Mouse (Mus musculus) mouse embryonic stem cell (cell line): ENCODE results near the gene Gm20388.

Experiments used
- in situ Hi-C, 2 experiments: fragments of 300-500 bp; cut with MboI; formaldehyde crosslinking; loops; 1 replicate in 1 of 2; 3 replicates in 1 of 2; pipeline ENCODE4 v1.14.3; 2019 to 2020; ENCODE audit warnings: low sequenced_read_pairs in 2 of 2, low pct_unique_long_range_greater_than_20kb in 1 of 2, mixed read lengths in 1 of 2; ENCODE audit not compliant: unreplicated experiment in 1 of 2

The Gm20388 gene

DNA sequence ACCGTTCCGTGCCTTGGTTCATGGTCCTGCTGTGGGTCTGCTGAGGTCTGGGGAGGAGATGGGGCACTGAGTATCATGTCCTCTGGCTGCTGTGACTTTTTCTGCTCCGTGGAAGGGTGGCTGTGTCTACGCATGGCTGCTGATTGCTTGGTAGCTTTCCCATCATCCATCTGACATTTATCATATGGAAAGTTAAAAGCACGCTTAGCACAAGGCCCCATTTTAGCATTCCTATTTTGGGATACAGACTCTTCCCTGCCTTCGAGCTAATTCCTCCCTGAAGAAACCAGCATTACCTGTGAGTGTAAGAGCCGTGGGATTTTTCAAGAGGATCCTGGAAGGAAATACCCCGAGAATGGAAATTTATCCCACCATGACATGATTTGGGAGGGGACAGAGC is 3906.3 kb downstream of the Gm20388 start:
- in situ Hi-C loops: no loop called here

DNA sequence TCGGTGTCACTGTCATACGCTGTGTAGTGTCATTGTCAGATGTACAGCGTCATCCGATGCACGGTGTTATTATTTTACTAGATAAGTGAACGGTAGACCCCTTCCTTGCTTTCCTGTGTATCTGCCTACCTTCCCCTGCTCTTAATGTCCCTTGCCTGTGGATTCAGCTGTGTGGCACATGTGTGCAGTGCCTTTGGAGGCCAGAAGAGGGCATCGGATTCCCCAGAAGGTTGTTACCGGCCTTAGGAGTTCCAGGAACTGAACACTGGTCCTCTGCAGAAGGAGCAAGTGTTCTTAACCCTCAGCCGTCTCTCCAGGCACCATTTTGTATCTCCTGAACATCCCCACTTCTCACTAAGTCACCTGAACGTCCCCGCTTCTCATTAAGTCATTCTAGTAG is 3907.1 kb downstream of the Gm20388 start:
- in situ Hi-C loops: no loop called here

DNA sequence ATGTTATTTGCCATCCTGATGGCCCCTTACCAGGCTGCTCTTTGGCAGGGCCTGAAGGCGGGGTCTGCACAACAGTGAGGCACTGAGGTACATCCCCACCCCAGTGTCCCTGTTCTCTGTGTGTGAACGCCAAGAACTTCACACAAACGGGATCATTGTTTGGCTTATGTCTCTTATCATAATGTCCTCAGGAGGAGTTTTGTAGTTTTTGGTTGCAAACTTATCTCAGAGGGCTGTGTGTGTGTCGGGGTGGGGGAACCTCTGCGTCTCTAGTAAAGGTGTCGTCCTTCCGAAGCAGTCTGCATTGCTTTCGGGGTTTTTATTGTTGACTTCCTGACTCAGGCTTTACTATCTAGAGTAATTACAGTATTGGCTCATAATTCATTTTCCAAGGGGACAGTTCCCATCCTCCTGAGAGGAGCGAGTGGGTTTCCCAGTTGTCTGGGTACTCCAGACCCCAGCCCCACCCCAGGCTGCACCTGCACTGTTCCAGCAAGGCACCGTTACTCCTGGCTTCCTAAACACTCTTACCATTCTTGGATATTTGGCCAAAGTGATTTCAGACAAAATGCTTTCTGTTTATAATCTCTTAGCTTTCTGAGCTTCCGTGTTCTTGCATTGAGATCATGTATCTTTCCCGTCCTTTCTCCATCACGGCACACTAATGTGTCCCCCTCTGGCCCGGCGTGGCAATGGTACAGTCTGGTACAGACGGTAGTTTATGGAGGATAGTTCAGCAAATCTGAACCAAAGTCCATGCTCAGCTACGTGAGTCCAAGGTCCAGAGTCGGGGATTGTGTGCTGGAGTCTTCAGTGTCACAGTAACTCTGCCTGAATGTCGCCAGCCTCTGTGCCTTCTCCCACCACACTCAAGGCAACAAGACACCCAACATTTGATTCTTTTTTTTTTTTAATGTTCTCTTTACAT is 3909.3 kb downstream of the Gm20388 start:
- in situ Hi-C loops: no loop called here

DNA sequence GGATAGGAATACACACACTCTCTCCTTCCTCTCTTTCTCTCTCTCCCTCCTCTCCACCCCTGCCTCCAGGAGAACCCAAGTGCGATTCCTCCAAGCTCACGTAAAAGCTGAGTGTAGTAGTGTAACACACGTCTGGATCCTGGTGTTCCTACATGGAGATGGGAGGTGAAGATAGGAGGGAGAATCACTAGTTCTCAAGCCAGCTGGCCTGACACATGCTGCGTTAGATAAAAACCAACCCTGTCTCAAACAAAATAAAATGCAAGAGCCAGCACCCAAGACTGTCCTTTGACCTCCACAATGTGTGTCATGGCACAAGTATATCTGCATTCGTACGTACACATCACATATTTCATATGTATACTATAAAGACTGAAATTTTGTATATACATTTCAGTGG is 3910.1 kb downstream of the Gm20388 start:
- in situ Hi-C loops: no loop called here

DNA sequence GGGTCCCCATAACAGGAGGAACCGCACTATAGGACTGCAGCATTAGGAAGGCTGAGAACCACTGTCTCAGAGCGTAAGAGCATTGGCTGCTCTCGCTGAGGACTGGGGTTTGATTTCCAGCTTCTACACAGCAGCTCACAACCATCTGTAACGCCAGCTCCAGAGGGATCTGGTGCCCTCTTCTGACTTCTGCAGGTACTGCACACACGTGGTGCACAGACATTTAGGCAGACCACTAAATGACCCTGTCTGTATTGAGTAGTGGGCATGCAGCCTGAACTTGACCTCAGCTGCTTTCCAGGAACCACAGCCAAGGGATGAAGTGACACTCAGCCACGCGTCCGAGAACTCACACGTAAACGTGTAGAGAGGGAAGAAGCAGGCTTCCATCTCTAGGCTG is 3912.5 kb downstream of the Gm20388 start:
- in situ Hi-C loops: no loop called here

DNA sequence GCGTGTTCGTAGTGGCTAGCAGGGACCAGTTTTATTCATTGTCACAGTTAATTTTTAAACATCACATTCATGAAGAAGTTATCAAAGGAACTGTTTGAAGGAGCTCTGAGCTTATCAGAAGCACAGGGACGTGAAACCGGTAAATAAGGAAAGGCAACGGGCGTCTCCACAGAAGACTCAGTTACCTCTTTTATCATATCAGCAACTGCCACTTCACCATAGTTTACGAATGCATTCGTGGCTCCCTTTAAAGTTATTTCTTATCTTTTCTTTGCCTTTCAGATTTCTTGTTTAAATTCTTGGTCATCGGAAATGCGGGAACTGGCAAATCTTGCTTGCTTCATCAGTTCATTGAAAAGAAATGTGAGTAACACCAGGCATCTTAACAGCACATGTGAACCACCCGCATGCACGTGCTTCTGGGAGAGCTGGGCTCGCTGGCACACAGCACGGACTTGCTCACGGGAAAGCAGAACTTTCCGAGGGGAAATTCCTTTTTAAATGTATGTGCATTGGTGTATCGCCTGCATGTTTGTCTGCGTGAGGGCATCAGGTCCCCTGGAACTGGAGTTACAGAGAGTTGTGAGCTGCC is 3913.0 kb downstream of the Gm20388 start:
- in situ Hi-C loops: no loop called here

DNA sequence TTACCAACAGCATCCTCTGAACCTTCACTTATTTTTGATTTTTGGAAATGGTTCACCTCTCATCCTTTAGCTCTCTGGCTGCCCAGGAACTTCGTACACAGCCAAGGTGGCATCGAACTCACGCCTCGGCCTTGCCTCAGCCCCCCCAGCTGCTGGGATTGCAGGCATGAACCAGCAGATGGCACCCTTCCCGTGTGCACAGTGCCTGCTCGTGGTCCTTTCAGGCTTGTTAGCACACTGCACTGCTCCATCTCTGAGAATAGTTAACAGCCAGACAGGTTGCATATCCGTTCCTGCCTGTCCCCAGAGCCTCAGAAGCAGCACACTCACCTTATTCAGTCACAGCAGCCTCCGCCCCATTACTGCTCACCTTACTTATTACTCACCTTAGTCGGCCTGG is 3915.4 kb downstream of the Gm20388 start:
- in situ Hi-C loops: no loop called here

DNA sequence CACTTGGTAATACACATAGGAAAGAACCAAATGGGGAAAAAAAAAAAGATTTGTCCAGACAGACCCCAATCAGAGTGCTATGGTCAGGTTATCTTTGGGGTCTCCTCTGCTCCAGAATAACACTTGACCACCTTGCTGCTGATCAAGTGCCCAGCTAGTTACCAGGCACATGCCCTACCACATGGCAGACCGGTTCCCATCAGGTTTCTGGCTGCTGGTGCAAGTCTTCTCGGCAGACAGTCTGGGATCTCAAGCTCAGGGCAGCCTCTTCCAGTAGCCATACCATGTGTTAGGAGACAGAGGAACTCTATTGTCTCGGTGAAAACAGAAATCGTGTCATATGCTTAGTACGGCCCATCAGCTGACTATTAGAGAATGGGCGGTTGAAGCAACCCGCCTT is 3916.1 kb downstream of the Gm20388 start:
- in situ Hi-C loops: no loop called here

DNA sequence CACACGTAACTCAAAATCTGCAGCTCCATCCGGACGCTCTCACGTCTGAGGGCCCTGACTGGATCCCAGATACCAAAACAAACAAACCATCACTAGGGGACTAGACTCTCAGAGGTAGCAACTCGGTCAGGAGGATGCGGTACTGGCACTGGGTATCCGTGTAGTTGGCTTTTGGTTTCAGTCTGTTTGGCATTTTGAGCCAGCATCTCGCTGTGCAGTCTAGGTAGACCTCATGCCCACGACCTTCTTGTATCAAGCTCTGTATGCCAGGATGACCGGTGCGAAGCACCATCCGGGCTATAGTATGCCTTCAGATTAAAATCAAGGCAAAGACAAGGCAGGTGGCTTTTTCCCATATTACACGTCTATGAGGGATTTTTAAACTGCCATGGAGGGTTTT is 3916.9 kb downstream of the Gm20388 start:
- in situ Hi-C loops: no loop called here

DNA sequence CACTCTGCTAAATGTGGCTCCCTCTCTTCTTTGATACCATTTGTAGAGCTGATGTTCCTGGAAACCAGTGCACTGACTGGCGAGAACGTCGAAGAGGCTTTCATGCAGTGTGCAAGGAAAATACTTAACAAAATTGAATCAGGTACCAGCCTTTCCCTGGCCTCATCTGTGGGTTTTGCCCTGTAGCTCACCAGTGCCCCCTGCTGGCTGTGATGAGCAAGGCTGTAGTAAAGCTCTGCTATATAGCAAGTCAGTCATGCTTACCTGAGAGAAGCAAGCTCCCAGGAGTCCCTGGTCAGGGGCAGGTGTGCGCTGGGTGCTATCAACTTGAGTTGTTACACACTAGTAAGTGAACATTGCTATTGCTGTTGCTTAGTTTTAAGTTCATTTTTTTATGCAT is 3922.1 kb downstream of the Gm20388 start:
- in situ Hi-C loops: no loop called here

DNA sequence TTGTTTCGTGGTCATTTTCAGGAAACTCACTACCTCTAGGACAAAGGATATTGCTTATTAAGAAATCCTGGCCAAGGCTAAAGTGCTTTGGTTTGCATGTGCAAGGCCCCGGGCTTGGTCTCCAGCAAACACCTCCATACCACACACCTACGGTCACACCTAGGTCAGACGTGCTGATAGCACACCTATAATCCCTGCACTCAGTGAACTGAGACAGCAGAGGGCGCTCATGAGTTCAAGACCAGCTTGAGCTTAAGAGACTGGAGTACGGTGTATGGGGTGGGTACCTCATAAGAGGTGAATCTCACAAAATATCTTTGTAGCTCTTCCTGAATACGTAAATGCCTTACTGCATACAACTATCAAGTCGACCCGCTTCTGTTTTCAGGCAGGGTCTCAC is 3924.8 kb downstream of the Gm20388 start:
- in situ Hi-C loops: no loop called here

DNA sequence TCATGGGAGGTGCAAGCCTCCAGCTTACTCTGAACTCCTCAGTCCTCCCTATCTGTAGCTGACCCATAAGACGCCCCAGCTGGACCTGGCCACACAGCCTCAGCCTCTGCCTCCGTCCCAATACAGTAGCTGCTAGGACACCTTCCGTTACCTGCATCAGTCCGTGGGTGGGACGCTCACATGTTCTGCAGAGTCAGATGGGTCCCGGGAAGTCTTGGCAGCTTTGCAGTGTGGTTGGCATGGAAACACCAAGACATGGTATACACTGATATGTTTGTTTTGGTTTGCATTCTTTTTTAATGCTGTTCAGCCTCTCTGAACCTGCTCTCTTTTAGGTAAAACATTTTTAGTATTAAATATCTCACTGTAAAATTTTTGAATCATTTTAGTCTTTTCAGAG is 3925.7 kb downstream of the Gm20388 start:
- in situ Hi-C loops: no loop called here

DNA sequence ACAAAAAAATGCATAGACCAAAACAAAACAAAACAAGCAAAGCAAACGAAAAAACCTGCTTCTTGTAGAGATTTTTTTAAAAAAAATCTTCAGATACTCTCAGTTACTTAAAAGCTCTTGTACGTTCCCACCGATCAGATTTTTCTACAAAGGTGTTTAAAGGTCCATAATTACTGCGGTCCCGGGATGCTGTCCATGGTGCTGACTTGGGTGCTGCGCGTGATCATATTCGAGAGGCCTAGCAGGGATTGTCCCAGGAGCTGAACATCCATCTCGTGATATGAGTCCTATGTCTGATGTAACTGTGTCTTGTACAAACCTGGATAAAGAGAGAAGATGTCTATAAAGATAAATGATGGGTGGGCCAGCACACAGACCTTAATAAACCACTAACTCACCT is 3927.9 kb downstream of the Gm20388 start:
- in situ Hi-C loops: no loop called here

DNA sequence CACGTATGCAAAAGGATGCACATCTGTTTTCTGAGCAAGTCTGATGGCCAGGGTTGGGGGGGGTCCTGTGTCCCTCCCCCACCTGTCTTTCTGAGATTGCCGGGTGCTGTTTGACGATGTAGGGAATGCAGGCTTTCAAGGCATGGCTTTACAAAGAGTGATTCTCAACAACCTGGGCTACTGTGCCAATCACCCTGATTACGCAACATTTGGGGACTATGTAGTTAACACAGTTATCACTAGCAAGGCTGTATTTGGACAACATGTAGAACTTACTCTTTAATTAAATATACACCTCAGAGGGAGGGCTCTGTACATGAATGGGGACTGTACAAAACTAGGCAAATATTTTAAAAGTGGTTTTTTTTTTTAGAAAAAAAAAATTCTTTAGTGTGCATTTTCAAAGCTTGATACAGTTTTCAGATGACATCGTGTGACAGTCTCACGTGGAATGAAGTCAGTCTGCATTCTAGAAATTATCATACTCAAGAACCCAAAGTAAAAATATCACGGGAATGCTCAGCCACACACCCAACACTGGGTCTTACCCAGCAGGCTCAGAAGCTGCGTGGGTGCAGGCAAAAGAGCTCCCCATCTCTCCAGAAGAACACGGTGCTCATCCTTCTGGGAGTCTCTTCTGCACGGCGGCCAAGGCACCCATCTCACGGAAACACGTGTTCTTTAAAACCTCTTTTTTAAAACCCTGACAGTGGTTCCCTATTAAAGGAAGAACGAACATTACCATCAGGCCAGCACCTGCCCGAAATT is 3930.1 kb downstream of the Gm20388 start:
- in situ Hi-C loops: no loop called here

DNA sequence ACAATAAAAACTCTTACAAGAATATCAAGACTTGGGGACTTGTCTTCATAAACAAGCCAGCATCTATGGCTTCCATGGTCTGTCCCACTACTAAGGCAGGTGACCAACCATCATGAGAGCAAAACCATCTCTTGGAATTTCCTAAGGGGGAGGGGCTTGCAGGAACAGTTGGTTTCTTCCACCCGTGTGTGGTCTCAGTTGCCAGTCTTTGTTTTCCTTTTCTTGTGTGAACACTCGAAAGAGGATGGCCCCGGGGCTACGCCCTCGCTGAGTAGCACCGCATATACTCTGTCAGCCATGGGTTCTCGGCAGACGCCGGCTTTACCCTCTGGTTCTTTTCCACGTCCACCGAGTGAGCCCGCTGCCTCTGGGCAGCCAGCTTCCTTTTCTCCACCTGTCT is 3931.4 kb downstream of the Gm20388 start:
- in situ Hi-C loops: no loop called here

DNA sequence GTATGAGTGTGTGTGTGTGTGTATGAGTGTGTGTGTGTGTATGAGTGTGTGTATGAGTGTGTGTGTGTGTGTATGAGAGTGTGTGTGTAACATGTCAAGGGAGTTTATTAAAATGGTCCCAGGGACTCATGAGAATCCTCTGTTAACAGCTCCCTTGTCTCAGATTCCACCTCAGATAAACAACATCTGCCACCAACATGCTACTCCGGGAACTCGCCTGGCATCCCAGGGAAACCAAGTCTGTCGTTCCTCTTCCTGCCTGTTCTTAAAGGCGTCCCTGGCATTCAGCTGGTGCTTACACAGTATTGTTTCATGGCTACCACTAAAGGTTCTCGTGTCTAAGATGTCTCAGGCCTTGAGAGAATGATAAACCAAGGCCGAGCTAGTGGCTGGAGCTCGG is 3933.7 kb downstream of the Gm20388 start:
- in situ Hi-C loops: no loop called here

DNA sequence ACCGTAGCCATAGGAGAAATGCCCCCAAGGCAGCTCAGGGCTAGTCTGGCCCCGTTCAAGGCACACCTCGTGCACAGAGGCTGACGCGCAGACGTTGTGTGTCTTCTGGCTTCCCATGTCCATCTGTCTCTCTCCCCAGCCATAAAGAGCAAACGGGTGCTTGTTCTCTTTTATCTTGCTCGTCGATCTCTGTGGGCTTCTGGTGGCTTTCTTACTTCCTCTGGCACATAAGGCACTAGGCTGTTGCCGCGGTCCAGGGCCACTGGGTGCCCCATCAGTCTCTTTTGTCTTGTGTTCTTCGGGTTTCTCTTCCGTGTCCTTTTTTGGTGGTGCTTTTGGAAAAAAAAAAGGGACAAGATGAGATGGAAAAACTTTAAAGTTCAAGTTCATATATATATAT is 3934.5 kb downstream of the Gm20388 start:
- in situ Hi-C loops: no loop called here

DNA sequence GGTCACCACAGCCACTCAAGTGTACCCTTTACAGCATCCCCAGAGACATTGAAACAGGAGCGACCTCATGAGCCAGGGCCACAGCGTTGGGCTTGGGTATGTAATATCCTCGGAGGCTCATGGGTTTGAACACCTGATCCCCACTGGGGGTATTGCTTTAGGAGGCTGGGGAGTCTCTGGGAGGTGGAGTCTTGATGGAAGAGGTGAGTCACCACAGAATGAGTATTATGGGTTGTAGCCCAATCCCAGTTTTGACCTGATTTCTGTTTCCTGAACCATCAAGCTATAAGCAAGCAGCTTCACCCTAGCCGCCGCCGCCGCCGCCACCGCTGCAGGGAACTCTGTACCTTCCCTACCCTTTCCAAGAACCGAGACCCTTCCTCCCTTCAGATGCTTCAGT is 3935.3 kb downstream of the Gm20388 start:
- in situ Hi-C loops: no loop called here

DNA sequence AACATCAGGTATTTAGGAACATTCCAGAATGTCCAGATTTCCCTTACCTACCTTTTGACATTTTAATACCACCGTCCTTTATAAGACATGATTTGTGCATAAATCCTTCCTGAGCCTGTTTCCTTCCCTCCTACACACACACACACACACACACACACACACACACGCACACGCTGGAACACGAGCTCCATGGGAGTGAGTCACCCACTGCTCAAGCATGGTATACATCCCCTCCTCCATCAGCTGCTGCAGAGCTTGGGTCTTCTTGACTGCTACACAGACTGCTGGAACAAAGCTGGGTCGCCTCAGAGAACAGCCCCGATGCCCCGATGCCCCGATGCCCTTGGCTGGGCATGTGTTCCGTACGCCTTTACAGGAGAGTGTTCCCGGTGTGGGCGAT is 3935.9 kb downstream of the Gm20388 start:
- in situ Hi-C loops: no loop called here
